Comparison of ENCODE assay signal across 22 mouse cellular contexts in the genomic region with DNA sequence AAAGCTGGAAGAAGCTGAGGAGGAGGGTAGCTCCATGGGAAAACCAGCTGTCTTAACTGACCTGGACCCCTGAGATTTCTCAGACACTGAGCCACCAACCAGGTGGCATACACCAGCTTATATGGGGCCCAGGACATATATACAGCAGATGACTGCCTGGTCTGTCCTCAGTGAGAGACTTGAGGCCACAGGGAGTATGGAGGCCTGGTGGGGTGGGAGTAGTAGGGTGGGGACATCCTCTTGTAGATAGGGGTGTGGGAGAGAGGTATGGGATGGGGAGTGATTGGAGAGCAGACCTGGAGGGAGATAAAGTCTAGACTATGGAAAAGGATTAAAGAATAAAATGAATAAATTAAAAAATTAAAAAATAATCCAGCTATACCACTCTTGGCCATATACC.
A peak's percentile ranks its signal among the peaks of the same experiment; 100 is the strongest.
DNase-seq lines count a peak whose midpoint lies in the region; ATAC-seq lines count a peak whose summit lies in the region.
"Had no signal": no experiment of that assay in that cellular context is flagged by ENCODE, and none has a peak within 500 bp of the region (broad histone marks: within the 10 kb centered on the region; RNA-seq: fewer than 3 reads in every experiment).

No protein-coding gene starts in this region.

- H3K4me1 ChIP-seq in embryonic facial prominence, embryonic 12.5 days: no peaks in the 10 kb centered on the region
- H3K4me1 ChIP-seq in embryonic facial prominence, embryonic 10.5 days: no peaks in the 10 kb centered on the region
- H3K4me1 ChIP-seq in hindbrain, embryonic 11.5 days (replicated peaks; ENCODE audit: control insufficient read depth, insufficient read depth, low read length): no peaks in the 10 kb centered on the region
- H3K4me1 ChIP-seq in hindbrain, embryonic 14.5 days (replicated peaks; ENCODE audit: control insufficient read depth, insufficient read depth, low read length): no peaks in the 10 kb centered on the region
- H3K4me1 ChIP-seq in limb, embryonic 12.5 days (replicated peaks): no peaks in the 10 kb centered on the region
- no peaks in the 10 kb centered on the region for H3K4me1 ChIP-seq in limb, embryonic 10.5 days
- no peaks in the 10 kb centered on the region for H3K4me1 ChIP-seq in midbrain, embryonic 14.5 days (ENCODE audit: control insufficient read depth, insufficient read depth, low read length)
- H3K4me1 ChIP-seq in midbrain, embryonic 15.5 days: no peaks in the 10 kb centered on the region

- H3K9ac ChIP-seq in embryonic facial prominence, embryonic 12.5 days: no peak overlapping the region
- H3K9ac ChIP-seq in hindbrain, embryonic 11.5 days (ENCODE audit: low read depth, low read length): no peak overlapping the region
- no peak overlapping the region for H3K9ac ChIP-seq in hindbrain, embryonic 14.5 days
- no peak overlapping the region for H3K9ac ChIP-seq in limb, embryonic 12.5 days (replicated peaks)
- no peak overlapping the region for H3K9ac ChIP-seq in midbrain, embryonic 14.5 days (replicated peaks; ENCODE audit: low read length)
- H3K9ac ChIP-seq in midbrain, embryonic 15.5 days: no peak overlapping the region

- H3K36me3 ChIP-seq in embryonic facial prominence, embryonic 12.5 days: no peaks in the 10 kb centered on the region
- H3K36me3 ChIP-seq in embryonic facial prominence, embryonic 10.5 days (replicated peaks): no peaks in the 10 kb centered on the region
- no peaks in the 10 kb centered on the region for H3K36me3 ChIP-seq in hindbrain, embryonic 11.5 days (ENCODE audit: control insufficient read depth, insufficient read depth, low read length)
- H3K36me3 ChIP-seq in hindbrain, embryonic 14.5 days (replicated peaks; ENCODE audit: control insufficient read depth, insufficient read depth): no peaks in the 10 kb centered on the region
- H3K36me3 ChIP-seq in limb, embryonic 12.5 days: no peaks in the 10 kb centered on the region
- no peaks in the 10 kb centered on the region for H3K36me3 ChIP-seq in limb, embryonic 10.5 days
- no peaks in the 10 kb centered on the region for H3K36me3 ChIP-seq in midbrain, embryonic 14.5 days (ENCODE audit: control insufficient read depth, insufficient read depth, low read length)
- no peaks in the 10 kb centered on the region for H3K36me3 ChIP-seq in midbrain, embryonic 15.5 days (replicated peaks)
- H3K36me3 ChIP-seq: G1E had no signal

- DNase-seq in embryonic facial prominence, embryonic 10.5 days (ENCODE audit: low spot score): no peak
- DNase-seq in hindbrain, embryonic 11.5 days (ENCODE audit: low spot score): no peak
- DNase-seq in hindbrain, embryonic 14.5 days (ENCODE audit: low spot score): no peak
- no peak for DNase-seq in limb, embryonic 10.5 days (ENCODE audit: low spot score)
- DNase-seq in midbrain, embryonic 14.5 days: no peak
- DNase-seq: adrenal gland, adult 2 months; adrenal gland, adult 8-10 months; adrenal gland, postnatal 10 days; adrenal gland, postnatal 14 days; adrenal gland, postnatal 25 days; adrenal gland, postnatal 36 days; B cell, adult 2 months; cerebellum, adult 11 months; cerebellum, adult 11-12 months had no signal

- H3K4me3 ChIP-seq in embryonic facial prominence, embryonic 12.5 days: no peak overlapping the region
- H3K4me3 ChIP-seq in embryonic facial prominence, embryonic 10.5 days: no peak overlapping the region
- H3K4me3 ChIP-seq in hindbrain, embryonic 11.5 days (ENCODE audit: low read depth, low read length): no peak overlapping the region
- H3K4me3 ChIP-seq in hindbrain, embryonic 14.5 days (replicated peaks; ENCODE audit: low read length): no peak overlapping the region
- H3K4me3 ChIP-seq in limb, embryonic 12.5 days (replicated peaks): no peak overlapping the region
- H3K4me3 ChIP-seq in limb, embryonic 10.5 days: no peak overlapping the region
- no peak overlapping the region for H3K4me3 ChIP-seq in midbrain, embryonic 14.5 days (replicated peaks; ENCODE audit: low read depth, low read length)
- H3K4me3 ChIP-seq in midbrain, embryonic 15.5 days: no peak overlapping the region

- H3K27ac ChIP-seq in embryonic facial prominence, embryonic 12.5 days: no peak overlapping the region
- no peak overlapping the region for H3K27ac ChIP-seq in embryonic facial prominence, embryonic 10.5 days (replicated peaks)
- no peak overlapping the region for H3K27ac ChIP-seq in hindbrain, embryonic 11.5 days (ENCODE audit: low read depth, low read length)
- no peak overlapping the region for H3K27ac ChIP-seq in hindbrain, embryonic 14.5 days
- H3K27ac ChIP-seq in limb, embryonic 12.5 days: no peak overlapping the region
- no peak overlapping the region for H3K27ac ChIP-seq in limb, embryonic 10.5 days
- H3K27ac ChIP-seq in midbrain, embryonic 14.5 days (replicated peaks; ENCODE audit: low read depth, low read length): no peak overlapping the region
- no peak overlapping the region for H3K27ac ChIP-seq in midbrain, embryonic 15.5 days

- ATAC-seq in embryonic facial prominence, embryonic 12.5 days (ENCODE audit: insufficient number of reproducible peaks, insufficient read depth, low FRiP score, low TSS enrichment): 0 out of 2 replicates have a peak, but pooled peaks have one; percentile 60
- peak; percentile 40; the same call in 1 of the 2 replicates for ATAC-seq in hindbrain, embryonic 11.5 days (ENCODE audit: low FRiP score)
- ATAC-seq in hindbrain, embryonic 14.5 days (ENCODE audit: low FRiP score): no peak; the same call in 1 of the 2 replicates
- ATAC-seq in limb, embryonic 12.5 days (ENCODE audit: insufficient number of reproducible peaks, insufficient read depth, low FRiP score, low TSS enrichment, low read depth): peak; percentile 6; the same call in 1 of the 2 replicates
- ATAC-seq in midbrain, embryonic 14.5 days (ENCODE audit: low FRiP score, low TSS enrichment): peak; percentile 58; the same call in 1 of the 2 replicates
- ATAC-seq in midbrain, embryonic 15.5 days (replicated peaks): no peak
- ATAC-seq: activated CD4-positive, CD25-positive, alpha-beta regulatory T cell, adult 4 months; CD4-positive, CD25-positive, alpha-beta regulatory T cell, adult 4 months; Patski had no signal

- H3K4me2 ChIP-seq in embryonic facial prominence, embryonic 12.5 days (replicated peaks): no peak overlapping the region
- no peak overlapping the region for H3K4me2 ChIP-seq in hindbrain, embryonic 11.5 days (replicated peaks; ENCODE audit: low read depth, low read length)
- no peak overlapping the region for H3K4me2 ChIP-seq in hindbrain, embryonic 14.5 days (replicated peaks)
- H3K4me2 ChIP-seq in limb, embryonic 12.5 days: no peak overlapping the region
- H3K4me2 ChIP-seq in midbrain, embryonic 14.5 days (ENCODE audit: low read length): no peak overlapping the region
- H3K4me2 ChIP-seq in midbrain, embryonic 15.5 days: no peak overlapping the region

- no peaks in the 10 kb centered on the region for H3K27me3 ChIP-seq in embryonic facial prominence, embryonic 12.5 days
- H3K27me3 ChIP-seq in embryonic facial prominence, embryonic 10.5 days (replicated peaks; ENCODE audit: low read depth, poor library complexity, severe bottlenecking): no peaks in the 10 kb centered on the region
- no peaks in the 10 kb centered on the region for H3K27me3 ChIP-seq in hindbrain, embryonic 11.5 days (ENCODE audit: control insufficient read depth, insufficient read depth, low read length)
- H3K27me3 ChIP-seq in hindbrain, embryonic 14.5 days (ENCODE audit: control insufficient read depth, insufficient read depth, low read length): no peaks in the 10 kb centered on the region
- no peaks in the 10 kb centered on the region for H3K27me3 ChIP-seq in limb, embryonic 12.5 days
- H3K27me3 ChIP-seq in limb, embryonic 10.5 days (ENCODE audit: low read depth, poor library complexity, severe bottlenecking): no peaks in the 10 kb centered on the region
- no peaks in the 10 kb centered on the region for H3K27me3 ChIP-seq in midbrain, embryonic 14.5 days (ENCODE audit: control insufficient read depth, insufficient read depth, low read length)
- no peaks in the 10 kb centered on the region for H3K27me3 ChIP-seq in midbrain, embryonic 15.5 days (replicated peaks)
- H3K27me3 ChIP-seq: CH12.LX, Patski had no signal

- no peaks in the 10 kb centered on the region for H3K9me3 ChIP-seq in embryonic facial prominence, embryonic 12.5 days
- no peaks in the 10 kb centered on the region for H3K9me3 ChIP-seq in embryonic facial prominence, embryonic 10.5 days
- no peaks in the 10 kb centered on the region for H3K9me3 ChIP-seq in hindbrain, embryonic 11.5 days (ENCODE audit: control insufficient read depth, low read length)
- H3K9me3 ChIP-seq in hindbrain, embryonic 14.5 days (ENCODE audit: control insufficient read depth, low read length): no peaks in the 10 kb centered on the region
- no peaks in the 10 kb centered on the region for H3K9me3 ChIP-seq in limb, embryonic 12.5 days
- H3K9me3 ChIP-seq in limb, embryonic 10.5 days (replicated peaks): no peaks in the 10 kb centered on the region
- no peaks in the 10 kb centered on the region for H3K9me3 ChIP-seq in midbrain, embryonic 14.5 days (ENCODE audit: control insufficient read depth, low read length)
- no peaks in the 10 kb centered on the region for H3K9me3 ChIP-seq in midbrain, embryonic 15.5 days

Comparison
In these comparisons a context has a peak if more than half of its experiments do, and no peak if none do; other contexts are left out.
1. ATAC-seq: peak in embryonic facial prominence, embryonic 12.5 days (single experiment), hindbrain, embryonic 11.5 days (single experiment), limb, embryonic 12.5 days (single experiment) and midbrain, embryonic 14.5 days (single experiment); none in hindbrain, embryonic 14.5 days (single experiment) and midbrain, embryonic 15.5 days (single experiment).